Mouse (Mus musculus): ENCODE results near the gene Ptch2. TPM values are rescaled to one million over a fixed set of nuclear protein-coding genes. Genes with fewer than 3 reads are reported as not detected.

Gene Ptch2
- polyA plus RNA-seq, 1 experiment from 2014 or later = 4.5 TPM

DNA sequence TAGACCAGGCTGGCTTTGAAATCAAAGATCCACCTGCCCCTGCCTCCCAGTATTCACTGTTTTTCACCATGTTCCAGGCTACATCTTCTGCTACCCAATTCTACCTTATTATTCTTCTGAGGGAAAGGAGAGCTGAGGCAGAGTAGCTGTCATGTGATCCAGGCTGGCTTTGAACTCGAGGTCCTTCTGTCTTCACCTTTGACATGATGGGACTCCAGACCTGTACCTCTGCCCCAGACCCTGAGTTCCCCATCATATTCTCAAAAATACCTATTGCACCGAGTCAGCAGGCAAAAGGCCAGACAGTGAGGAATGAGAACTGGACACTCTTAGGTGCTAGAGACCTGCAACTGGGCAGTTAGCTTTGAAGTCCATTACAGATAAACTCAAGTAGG, 38.7 kb downstream of the Ptch2 start:
- 0 out of 2 replicates have a peak overlapping the region, but pooled peaks have one; percentile 94 for H3K4me3 ChIP-seq (replicated peaks; ENCODE audit: low read depth, low read length)
- H3K9ac ChIP-seq (replicated peaks; ENCODE audit: low read length) = peak overlapping the region; percentile 24; the same call in 1 of the 2 replicates
- peaks cover 9% of the 10 kb centered on the region; the same call in 1 of the 2 replicates for H3K36me3 ChIP-seq (ENCODE audit: control insufficient read depth, insufficient read depth, low read length)
- ATAC-seq (ENCODE audit: low FRiP score, low TSS enrichment) = no peak
- H3K4me1 ChIP-seq (ENCODE audit: control insufficient read depth, insufficient read depth, low read length) = peaks cover 18% of the 10 kb centered on the region
- WGBS = 31% methylated on average over 2 of the region's 2 CpGs
- H3K9me3 ChIP-seq (ENCODE audit: control insufficient read depth, low read length) = no peaks in the 10 kb centered on the region
- H3K4me2 ChIP-seq (ENCODE audit: low read length) = peak overlapping the region; percentile 86
- no peak for DNase-seq
- no peaks in the 10 kb centered on the region for H3K27me3 ChIP-seq (ENCODE audit: control insufficient read depth, insufficient read depth, low read length)
- peak overlapping the region; percentile 26; the same call in 1 of the 2 replicates for H3K27ac ChIP-seq (replicated peaks; ENCODE audit: low read depth, low read length)

DNA sequence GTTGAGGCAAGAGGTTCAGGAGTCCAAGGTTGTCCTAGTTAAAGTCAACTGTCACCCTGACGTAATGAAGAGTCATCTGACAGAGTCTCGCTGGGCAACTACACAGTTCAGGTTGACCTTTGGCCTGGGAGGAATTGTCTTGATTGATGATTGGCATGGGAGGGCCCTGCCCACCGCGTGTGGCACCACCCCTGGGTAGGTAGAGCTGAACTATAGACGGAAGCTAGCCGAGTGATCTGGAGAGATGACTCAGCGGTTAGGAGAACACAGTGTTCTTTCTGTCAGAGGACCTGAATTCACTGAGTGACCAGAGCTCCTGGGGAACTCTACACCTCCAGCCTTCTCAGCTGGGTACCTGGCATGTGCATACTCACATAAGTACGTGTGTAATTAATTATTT, 40.2 kb downstream of the Ptch2 start:
- Histone ChIP-seq H3K9me3 (ENCODE audit: control insufficient read depth, low read length) (no peaks in the 10 kb centered on the region), H3K9ac (replicated peaks; ENCODE audit: low read length) (no peak overlapping the region), H3K4me1 (ENCODE audit: control insufficient read depth, insufficient read depth, low read length) (peaks cover 18% of the 10 kb centered on the region), H3K27me3 (ENCODE audit: control insufficient read depth, insufficient read depth, low read length) (no peaks in the 10 kb centered on the region), H3K27ac (replicated peaks; ENCODE audit: low read depth, low read length) (no peak overlapping the region), H3K36me3 (ENCODE audit: control insufficient read depth, insufficient read depth, low read length) (no peaks in the 10 kb centered on the region), H3K4me2 (ENCODE audit: low read length) (no peak overlapping the region), H3K4me3 (replicated peaks; ENCODE audit: low read depth, low read length) (no peak overlapping the region)
- no peak for DNase-seq
- 19% methylated on average over 8 of the region's 8 CpGs for WGBS
- no peak for ATAC-seq (ENCODE audit: low FRiP score, low TSS enrichment)

DNA sequence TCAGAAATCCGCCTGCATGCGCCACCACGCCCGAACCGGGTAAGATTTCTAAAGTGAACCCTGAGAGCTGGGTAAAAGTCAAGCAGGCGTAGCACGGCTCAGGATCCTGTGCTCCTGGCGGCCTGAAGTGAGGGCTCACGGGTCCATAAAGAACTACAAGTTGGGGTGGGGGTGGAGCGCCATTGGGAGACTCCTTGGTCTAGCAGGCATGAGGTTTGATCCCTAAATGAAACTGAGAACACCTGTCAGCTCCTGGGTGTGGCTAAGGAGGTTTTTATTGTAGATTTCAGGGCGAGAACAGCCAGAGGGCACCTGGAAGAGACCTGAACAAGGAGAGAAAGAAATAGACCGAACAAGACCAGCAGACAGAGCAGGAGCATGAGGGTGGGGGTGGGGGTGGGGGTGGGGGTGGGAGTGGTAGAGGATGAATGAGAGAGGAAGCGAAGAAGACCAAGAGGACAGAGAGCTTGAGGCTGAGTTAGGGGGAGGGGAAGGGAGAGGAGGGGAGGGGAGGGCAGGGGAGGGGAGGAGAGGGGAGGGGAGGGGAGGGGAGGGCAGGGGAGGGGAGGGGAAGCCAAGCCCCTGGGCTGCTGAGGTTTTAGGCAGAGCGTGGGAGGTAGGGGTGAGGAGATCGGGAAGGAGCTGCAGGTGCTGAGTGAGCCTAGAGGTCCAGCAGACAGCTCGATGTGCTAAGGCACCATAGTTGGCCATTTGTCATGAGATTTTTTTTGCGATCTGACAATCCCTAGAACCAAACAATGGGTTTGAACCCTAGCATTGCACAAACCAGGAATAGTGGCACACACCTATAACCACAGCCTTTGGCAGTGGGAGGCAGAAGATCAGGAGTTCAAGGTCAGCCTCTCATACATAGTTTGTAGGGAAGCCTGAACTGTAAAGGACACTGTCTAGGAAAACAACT, 42.7 kb downstream of the Ptch2 start:
- ATAC-seq (ENCODE audit: low FRiP score, low TSS enrichment) (no peak), DNase-seq (no peak)
- no peaks in the 10 kb centered on the region for H3K36me3 ChIP-seq (ENCODE audit: control insufficient read depth, insufficient read depth, low read length)
- H3K9me3 ChIP-seq (ENCODE audit: control insufficient read depth, low read length) = no peaks in the 10 kb centered on the region
- H3K27me3 ChIP-seq (ENCODE audit: control insufficient read depth, insufficient read depth, low read length) = no peaks in the 10 kb centered on the region
- H3K4me3 ChIP-seq (replicated peaks; ENCODE audit: low read depth, low read length) = no peak overlapping the region
- no peak overlapping the region for H3K27ac ChIP-seq (replicated peaks; ENCODE audit: low read depth, low read length)
- 66% methylated on average over 17 of the region's 17 CpGs for WGBS
- H3K4me2 ChIP-seq (ENCODE audit: low read length) = no peak overlapping the region
- no peak overlapping the region for H3K9ac ChIP-seq (replicated peaks; ENCODE audit: low read length)
- no peaks in the 10 kb centered on the region for H3K4me1 ChIP-seq (ENCODE audit: control insufficient read depth, insufficient read depth, low read length)

DNA sequence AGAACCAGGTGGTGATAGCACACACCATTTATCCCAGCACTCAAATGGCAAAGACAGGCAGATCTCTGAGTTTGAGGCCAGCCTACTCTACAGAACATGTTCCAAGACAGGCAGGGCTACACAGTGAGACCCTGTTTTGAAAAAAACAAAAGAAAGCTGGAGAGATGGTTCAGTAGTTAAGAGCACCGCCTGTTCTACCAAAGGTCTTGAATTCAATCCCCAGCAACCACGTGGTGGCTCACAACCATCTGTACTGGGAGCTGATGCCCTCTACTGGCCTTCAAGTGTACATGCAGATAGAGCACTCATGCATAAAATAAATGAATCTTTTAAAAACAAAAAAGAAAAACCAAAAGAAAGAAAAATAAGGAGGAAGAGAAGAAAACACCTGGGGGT, 43.3 kb downstream of the Ptch2 start:
- Histone ChIP-seq H3K4me3 (replicated peaks; ENCODE audit: low read depth, low read length) (no peak overlapping the region), H3K27me3 (ENCODE audit: control insufficient read depth, insufficient read depth, low read length) (no peaks in the 10 kb centered on the region), H3K36me3 (ENCODE audit: control insufficient read depth, insufficient read depth, low read length) (no peaks in the 10 kb centered on the region), H3K4me2 (ENCODE audit: low read length) (no peak overlapping the region), H3K9me3 (ENCODE audit: control insufficient read depth, low read length) (no peaks in the 10 kb centered on the region), H3K9ac (replicated peaks; ENCODE audit: low read length) (no peak overlapping the region), H3K4me1 (ENCODE audit: control insufficient read depth, insufficient read depth, low read length) (no peaks in the 10 kb centered on the region), H3K27ac (replicated peaks; ENCODE audit: low read depth, low read length) (no peak overlapping the region)
- no peak for ATAC-seq (ENCODE audit: low FRiP score, low TSS enrichment)
- 2% methylated on average over 2 of the region's 2 CpGs for WGBS
- peak; percentile 59 for DNase-seq

DNA sequence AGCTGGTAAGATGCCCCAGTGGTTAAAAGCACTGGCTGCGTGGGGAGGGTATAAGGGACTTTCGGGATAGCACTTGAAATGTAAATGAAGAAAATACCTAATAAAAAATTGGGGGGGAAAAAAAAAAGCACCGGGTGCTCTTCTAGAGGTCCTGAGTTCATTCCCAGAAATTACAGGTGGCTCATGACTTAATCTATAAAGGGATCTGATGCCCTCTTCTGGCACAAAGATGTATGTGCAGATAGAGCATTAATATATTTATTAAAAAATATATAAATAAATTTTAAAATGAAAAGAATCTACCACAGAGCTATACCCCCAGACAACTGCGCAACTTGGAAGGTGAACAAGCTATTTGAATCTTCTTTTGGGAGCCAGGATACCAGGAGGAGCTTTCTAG, 44.7 kb downstream of the Ptch2 start:
- H3K9me3 ChIP-seq (ENCODE audit: control insufficient read depth, low read length) = no peaks in the 10 kb centered on the region
- no peak overlapping the region for H3K4me3 ChIP-seq (replicated peaks; ENCODE audit: low read depth, low read length)
- H3K4me2 ChIP-seq (ENCODE audit: low read length) = no peak overlapping the region
- H3K27me3 ChIP-seq (ENCODE audit: control insufficient read depth, insufficient read depth, low read length) = no peaks in the 10 kb centered on the region
- WGBS = 38% methylated on average over 4 of the region's 4 CpGs
- H3K36me3 ChIP-seq (ENCODE audit: control insufficient read depth, insufficient read depth, low read length) = no peaks in the 10 kb centered on the region
- H3K9ac ChIP-seq (replicated peaks; ENCODE audit: low read length) = no peak overlapping the region
- H3K27ac ChIP-seq (replicated peaks; ENCODE audit: low read depth, low read length) = no peak overlapping the region
- DNase-seq (peak; percentile 62), ATAC-seq (ENCODE audit: low FRiP score, low TSS enrichment) (no peak)
- H3K4me1 ChIP-seq (ENCODE audit: control insufficient read depth, insufficient read depth, low read length) = no peaks in the 10 kb centered on the region

DNA sequence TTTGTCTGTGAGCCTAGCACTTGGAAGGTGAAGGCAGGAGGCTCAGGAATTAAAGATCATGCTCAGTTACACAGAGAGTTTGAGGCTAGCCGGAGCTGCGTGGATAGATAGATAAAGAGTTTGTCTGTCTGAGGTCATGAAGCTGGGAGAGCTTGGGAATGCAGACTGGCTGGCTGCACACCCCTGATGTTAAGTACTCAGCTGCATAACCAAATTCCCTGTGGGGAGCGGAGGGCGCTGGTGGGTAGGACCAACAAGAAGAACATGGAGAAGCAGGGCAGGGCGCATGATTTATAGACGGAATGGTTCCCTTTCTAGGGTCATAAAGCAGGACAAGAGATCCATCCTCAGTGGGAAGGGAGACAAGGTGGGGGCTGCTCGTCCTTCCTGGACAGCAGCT, 47.1 kb downstream of the Ptch2 start:
- Histone ChIP-seq H3K9ac (replicated peaks; ENCODE audit: low read length) (no peak overlapping the region), H3K4me2 (ENCODE audit: low read length) (no peak overlapping the region), H3K4me1 (ENCODE audit: control insufficient read depth, insufficient read depth, low read length) (no peaks in the 10 kb centered on the region), H3K27ac (replicated peaks; ENCODE audit: low read depth, low read length) (no peak overlapping the region), H3K4me3 (replicated peaks; ENCODE audit: low read depth, low read length) (no peak overlapping the region), H3K27me3 (ENCODE audit: control insufficient read depth, insufficient read depth, low read length) (no peaks in the 10 kb centered on the region), H3K36me3 (ENCODE audit: control insufficient read depth, insufficient read depth, low read length) (peaks cover 4% of the 10 kb centered on the region; the same call in 1 of the 2 replicates), H3K9me3 (ENCODE audit: control insufficient read depth, low read length) (no peaks in the 10 kb centered on the region)
- no peak for DNase-seq
- WGBS = 65% methylated on average over 7 of the region's 7 CpGs
- ATAC-seq (ENCODE audit: low FRiP score, low TSS enrichment) = no peak

DNA sequence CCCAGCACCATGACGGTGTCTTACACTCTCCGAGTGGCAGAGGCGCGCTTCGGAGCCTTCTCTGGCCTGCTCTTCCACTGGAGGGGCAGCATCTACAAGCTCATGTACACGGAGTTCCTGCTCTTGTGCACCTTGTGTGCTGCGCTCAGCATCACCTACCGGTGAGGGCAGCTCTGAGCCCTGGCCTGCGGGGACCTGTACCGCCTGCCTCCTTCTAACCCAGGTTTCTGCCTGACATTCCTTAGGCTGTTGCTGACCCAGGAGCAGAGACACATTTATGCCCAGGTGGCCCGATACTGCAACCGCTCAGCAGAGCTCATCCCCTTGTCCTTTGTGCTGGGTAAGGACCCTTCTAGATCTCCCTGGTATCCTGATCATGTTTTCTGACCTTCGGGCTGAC, 49.4 kb downstream of the Ptch2 start:
- WGBS = 93% methylated on average over 13 of the region's 13 CpGs
- H3K27ac ChIP-seq (replicated peaks; ENCODE audit: low read depth, low read length) = no peak overlapping the region

DNA sequence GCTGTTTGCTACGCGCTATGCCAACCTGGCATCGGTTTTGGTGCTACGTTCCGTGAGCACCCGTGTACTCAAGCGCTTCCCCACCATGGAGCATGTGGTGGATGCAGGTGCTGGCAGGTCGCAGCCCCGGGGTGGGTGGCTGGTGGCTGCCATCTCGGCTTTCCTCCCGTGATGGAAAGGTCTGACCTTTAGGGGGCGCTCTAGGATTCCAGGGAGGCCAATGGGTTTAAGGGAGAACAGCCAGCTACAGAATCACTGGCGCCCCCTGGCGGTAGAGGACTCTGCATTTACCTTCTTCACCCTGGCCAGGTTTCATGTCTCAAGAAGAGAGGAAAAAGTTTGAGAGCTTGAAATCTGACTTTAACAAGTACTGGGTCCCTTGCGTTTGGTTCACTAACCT, 50.3 kb downstream of the Ptch2 start:
- no peak overlapping the region for H3K9ac ChIP-seq (replicated peaks; ENCODE audit: low read length)
- H3K27ac ChIP-seq (replicated peaks; ENCODE audit: low read depth, low read length) = no peak overlapping the region
- H3K36me3 ChIP-seq (ENCODE audit: control insufficient read depth, insufficient read depth, low read length) = peaks cover 28% of the 10 kb centered on the region
- H3K27me3 ChIP-seq (ENCODE audit: control insufficient read depth, insufficient read depth, low read length) = no peaks in the 10 kb centered on the region
- 28% methylated on average over 15 of the region's 15 CpGs for WGBS
- no peak for ATAC-seq (ENCODE audit: low FRiP score, low TSS enrichment)
- H3K4me1 ChIP-seq (ENCODE audit: control insufficient read depth, insufficient read depth, low read length) = no peaks in the 10 kb centered on the region
- no peak overlapping the region for H3K4me2 ChIP-seq (ENCODE audit: low read length)
- no peak overlapping the region for H3K4me3 ChIP-seq (replicated peaks; ENCODE audit: low read depth, low read length)
- no peaks in the 10 kb centered on the region for H3K9me3 ChIP-seq (ENCODE audit: control insufficient read depth, low read length)
- DNase-seq = peak; percentile 79

More for the DNA sequence above, 49.4 kb downstream of the Ptch2 start:
- peaks cover 19% of the 10 kb centered on the region for H3K36me3 ChIP-seq (ENCODE audit: control insufficient read depth, insufficient read depth, low read length)
- no peak overlapping the region for H3K4me2 ChIP-seq (ENCODE audit: low read length)
- H3K4me3 ChIP-seq (replicated peaks; ENCODE audit: low read depth, low read length) = no peak overlapping the region
- H3K27me3 ChIP-seq (ENCODE audit: control insufficient read depth, insufficient read depth, low read length) = no peaks in the 10 kb centered on the region
- no peaks in the 10 kb centered on the region for H3K9me3 ChIP-seq (ENCODE audit: control insufficient read depth, low read length)
- ATAC-seq (ENCODE audit: low FRiP score, low TSS enrichment) = no peak
- no peaks in the 10 kb centered on the region for H3K4me1 ChIP-seq (ENCODE audit: control insufficient read depth, insufficient read depth, low read length)
- no peak overlapping the region for H3K9ac ChIP-seq (replicated peaks; ENCODE audit: low read length)
- no peak for DNase-seq
